Mouse (Mus musculus) gastrocnemius, adult 8-10 months (tissue): ENCODE measurements around the gene Ntf3. TPM values are rescaled to one million over a fixed set of nuclear protein-coding genes. Genes with fewer than 3 reads are reported as not detected.
A peak's percentile ranks its signal among the peaks of the same experiment; 100 is the strongest.

ENCODE experiments used
- DNase-seq, 2 experiments: peaks; one replicate each; pipeline ENCODE4 v3.0.0; 2022; ENCODE audit warnings: low spot score in 2 of 2
- total RNA-seq, 4 experiments: library from RNA; stranded (reverse); gene quantifications; 2 replicates each; pipeline ENCODE4 v1.2.4; 2022

The Ntf3 gene
- total RNA-seq, 4 experiments from 2014 or later, result 1.6 to 2.6 (median 1.6) TPM

- DNase-seq, result no peak
Measured at GRCm38 (mm10) chr6:126106051-126106797, 60.5 kb downstream of the Ntf3 start.

- no peak for DNase-seq
Measured at GRCm38 (mm10) chr6:126105083-126105740, 61.5 kb downstream of the Ntf3 start.

GRCm38 (mm10) chr6:126102571-126102970, 64.1 kb downstream of the Ntf3 start:
- DNase-seq, result no peak

- no peak for DNase-seq
Measured at GRCm38 (mm10) chr6:126102007-126102406, 64.7 kb downstream of the Ntf3 start.

- DNase-seq, result peak; percentile 46 to 64
Measured at GRCm38 (mm10) chr6:126100579-126100978, 66.1 kb downstream of the Ntf3 start.

GRCm38 (mm10) chr6:126097471-126097870, 69.2 kb downstream of the Ntf3 start:
- no peak for DNase-seq

- DNase-seq, result no peak
Measured at GRCm38 (mm10) chr6:126096085-126096484, 70.6 kb downstream of the Ntf3 start.

- DNase-seq, result no peak
Measured at GRCm38 (mm10) chr6:126095041-126095440, 71.7 kb downstream of the Ntf3 start.

- DNase-seq, result no peak
Measured at GRCm38 (mm10) chr6:126092026-126092425, 74.7 kb downstream of the Ntf3 start.

- DNase-seq, result no peak
Measured at GRCm38 (mm10) chr6:126090063-126090462, 76.6 kb downstream of the Ntf3 start.

- no peak for DNase-seq
Measured at GRCm38 (mm10) chr6:126088489-126089265, 78.0 kb downstream of the Ntf3 start.

GRCm38 (mm10) chr6:126086321-126086950, 80.3 kb downstream of the Ntf3 start:
- DNase-seq, result no peak

GRCm38 (mm10) chr6:126080531-126080930, 86.2 kb downstream of the Ntf3 start:
- no peak for DNase-seq

- no peak for DNase-seq
Measured at GRCm38 (mm10) chr6:126057706-126058105, 109.0 kb downstream of the Ntf3 start.

- no peak for DNase-seq
Measured at GRCm38 (mm10) chr6:126053136-126053535, 113.6 kb downstream of the Ntf3 start.
